Mouse (Mus musculus): ENCODE measurements at regions not wholly inside any gene's neighbourhood (a gene's known extent, or its start where the extent isn't known, plus 50 kb on each side); places are given as distances from the start of the nearest gene placed in this dataset.
A peak's percentile ranks its signal among the peaks of the same experiment; 100 is the strongest.

DNA sequence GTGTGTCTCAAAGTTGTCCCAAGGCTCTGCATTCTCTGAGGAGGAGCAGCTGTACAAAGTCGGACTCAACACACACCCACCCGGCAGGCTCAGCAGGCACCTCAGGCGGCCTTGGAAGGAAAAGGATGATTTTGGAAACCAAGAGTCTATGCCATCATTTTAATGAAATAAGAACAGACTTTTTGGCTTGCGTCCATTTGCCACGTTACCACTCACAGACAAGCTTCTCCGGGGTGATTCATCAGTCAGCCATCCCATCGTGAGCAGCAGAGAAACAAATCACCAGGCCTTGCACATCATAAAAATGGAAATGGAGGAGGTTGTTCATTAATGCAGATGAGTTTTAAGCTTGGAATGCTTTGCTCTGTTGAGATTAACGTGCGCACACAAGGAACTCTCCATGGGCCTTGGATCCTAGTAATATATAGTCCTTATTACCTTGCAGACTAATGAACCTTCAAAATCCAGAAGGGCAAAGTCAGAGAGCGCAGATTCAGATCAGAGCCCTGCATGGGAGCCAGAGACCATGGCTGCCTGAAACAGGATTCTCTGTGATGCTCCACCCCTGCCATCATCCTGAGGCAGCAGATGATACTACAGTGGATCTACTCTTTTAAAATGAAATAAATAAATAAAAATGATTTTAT lies 198.5 kb downstream of the Actr3 start:
- Histone ChIP-seq H3K27me3 (no peaks in the 10 kb centered on the region), H3K27ac (replicated peaks) (no peak overlapping the region), H3K36me3 (no peaks in the 10 kb centered on the region), H3K9ac (no peak overlapping the region), H3K9me3 (no peaks in the 10 kb centered on the region), H3K4me2 (no peak overlapping the region), H3K4me1 (replicated peaks) (no peaks in the 10 kb centered on the region), H3K4me3 (no peak overlapping the region)
- no peak for ATAC-seq (ENCODE audit: low FRiP score, low read depth)
- 67% methylated on average over 10 of the region's 10 CpGs for WGBS

DNA sequence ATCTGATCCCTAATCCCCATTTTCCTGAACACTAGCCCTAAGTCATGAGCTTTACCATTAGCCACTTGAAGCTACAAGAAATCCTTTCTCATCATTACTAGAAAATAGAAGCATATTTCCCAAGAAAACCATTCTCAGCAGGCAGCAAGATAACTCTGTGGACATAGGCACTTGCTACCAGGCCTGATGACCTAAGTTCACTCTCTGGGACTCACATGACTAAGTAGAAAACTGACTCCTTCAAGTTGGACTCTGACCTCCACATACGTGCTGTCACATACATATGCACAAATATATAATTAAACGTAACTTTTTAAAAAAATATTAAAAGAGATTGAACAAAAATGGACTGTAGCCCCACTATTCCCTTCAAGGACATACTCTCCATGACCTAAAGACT lies 200.8 kb downstream of the Actr3 start:
- Histone ChIP-seq H3K27ac (replicated peaks) (no peak overlapping the region), H3K9me3 (no peaks in the 10 kb centered on the region), H3K36me3 (no peaks in the 10 kb centered on the region), H3K4me3 (no peak overlapping the region), H3K4me1 (replicated peaks) (no peaks in the 10 kb centered on the region), H3K9ac (no peak overlapping the region), H3K4me2 (no peak overlapping the region), H3K27me3 (no peaks in the 10 kb centered on the region)
- 80% methylated on average over 2 of the region's 2 CpGs for WGBS
- ATAC-seq (ENCODE audit: low FRiP score, low read depth) = no peak

DNA sequence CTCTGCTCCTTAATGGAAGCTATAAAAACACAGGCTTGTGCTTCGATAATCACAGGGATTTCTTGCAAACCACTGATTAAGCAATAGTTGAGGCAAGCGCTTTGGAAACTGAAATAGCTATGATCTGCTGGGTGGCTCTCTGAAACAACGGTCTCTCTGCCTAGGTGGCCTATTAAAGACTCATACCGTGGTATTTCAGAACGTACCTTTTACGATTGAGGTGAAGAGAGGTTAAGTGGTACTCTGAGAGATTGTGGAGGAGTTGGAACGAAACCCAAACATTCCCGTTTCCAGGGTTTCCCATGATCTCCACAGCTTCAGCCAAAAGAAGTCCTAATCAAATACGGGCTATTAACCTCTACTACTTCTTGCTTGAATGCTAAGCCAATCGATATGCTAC lies 212.2 kb downstream of the Actr3 start:
- 85% methylated on average over 10 of the region's 10 CpGs for WGBS
- no peak for ATAC-seq (ENCODE audit: low FRiP score, low read depth)
- Histone ChIP-seq H3K4me2 (no peak overlapping the region), H3K4me1 (replicated peaks) (no peaks in the 10 kb centered on the region), H3K9me3 (no peaks in the 10 kb centered on the region), H3K27ac (replicated peaks) (no peak overlapping the region), H3K9ac (no peak overlapping the region), H3K4me3 (no peak overlapping the region), H3K36me3 (no peaks in the 10 kb centered on the region), H3K27me3 (no peaks in the 10 kb centered on the region)

DNA sequence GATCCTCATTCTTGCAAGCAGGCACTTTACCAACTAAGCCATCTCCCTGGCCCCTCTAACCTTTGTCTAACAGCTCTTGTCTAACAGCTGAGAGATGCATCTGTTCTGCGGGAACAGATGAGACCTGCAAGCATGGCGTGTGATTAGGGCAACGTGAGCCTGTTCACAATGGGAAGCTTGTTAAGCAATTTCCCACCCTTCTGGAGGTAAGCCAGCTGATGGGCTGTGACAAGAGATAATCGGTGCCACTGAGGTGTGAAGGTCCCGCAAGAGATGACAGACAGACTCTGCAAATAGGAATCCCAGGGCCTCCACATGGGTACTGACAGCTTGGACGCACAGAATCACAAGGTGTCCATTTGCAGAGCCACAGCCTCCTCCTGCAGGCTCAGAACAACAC lies 219.3 kb downstream of the Actr3 start:
- H3K36me3 ChIP-seq = no peaks in the 10 kb centered on the region
- H3K4me3 ChIP-seq = no peak overlapping the region
- peak; percentile 68; the same call in 1 of the 2 replicates for ATAC-seq (ENCODE audit: low FRiP score, low read depth)
- H3K27me3 ChIP-seq = no peaks in the 10 kb centered on the region
- H3K27ac ChIP-seq (replicated peaks) = no peak overlapping the region; the same call in 1 of the 2 replicates
- H3K9me3 ChIP-seq = no peaks in the 10 kb centered on the region
- WGBS = 53% methylated on average over 6 of the region's 6 CpGs
- no peak overlapping the region for H3K4me2 ChIP-seq
- H3K4me1 ChIP-seq (replicated peaks) = no peaks in the 10 kb centered on the region
- H3K9ac ChIP-seq = no peak overlapping the region

DNA sequence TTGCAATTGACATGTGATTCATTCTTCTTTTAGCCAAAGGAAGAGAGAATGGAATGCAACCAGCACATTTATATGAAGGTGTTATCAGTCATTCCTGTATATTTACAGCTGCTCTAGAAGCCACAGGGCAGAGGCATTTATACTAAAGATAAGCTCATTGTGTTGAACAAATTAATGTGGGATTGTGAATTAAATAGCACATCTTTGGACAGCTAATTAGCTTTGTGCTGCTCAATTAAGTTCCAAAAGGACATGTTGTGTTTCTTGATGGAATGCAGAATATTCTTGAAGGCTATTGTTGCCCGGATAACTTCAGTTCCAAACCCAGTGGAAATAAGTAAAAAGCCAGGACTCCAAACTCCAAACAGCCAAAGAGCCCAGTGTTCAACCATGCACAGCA lies 248.4 kb downstream of the Actr3 start:
- H3K27me3 ChIP-seq = no peaks in the 10 kb centered on the region
- no peaks in the 10 kb centered on the region for H3K36me3 ChIP-seq
- H3K4me2 ChIP-seq = no peak overlapping the region
- 80% methylated on average over 1 of the region's 1 CpGs for WGBS
- H3K4me1 ChIP-seq (replicated peaks) = no peaks in the 10 kb centered on the region
- H3K27ac ChIP-seq (replicated peaks) = no peak overlapping the region
- no peaks in the 10 kb centered on the region for H3K9me3 ChIP-seq
- no peak overlapping the region for H3K4me3 ChIP-seq
- no peak for ATAC-seq (ENCODE audit: low FRiP score, low read depth)
- H3K9ac ChIP-seq = no peak overlapping the region

DNA sequence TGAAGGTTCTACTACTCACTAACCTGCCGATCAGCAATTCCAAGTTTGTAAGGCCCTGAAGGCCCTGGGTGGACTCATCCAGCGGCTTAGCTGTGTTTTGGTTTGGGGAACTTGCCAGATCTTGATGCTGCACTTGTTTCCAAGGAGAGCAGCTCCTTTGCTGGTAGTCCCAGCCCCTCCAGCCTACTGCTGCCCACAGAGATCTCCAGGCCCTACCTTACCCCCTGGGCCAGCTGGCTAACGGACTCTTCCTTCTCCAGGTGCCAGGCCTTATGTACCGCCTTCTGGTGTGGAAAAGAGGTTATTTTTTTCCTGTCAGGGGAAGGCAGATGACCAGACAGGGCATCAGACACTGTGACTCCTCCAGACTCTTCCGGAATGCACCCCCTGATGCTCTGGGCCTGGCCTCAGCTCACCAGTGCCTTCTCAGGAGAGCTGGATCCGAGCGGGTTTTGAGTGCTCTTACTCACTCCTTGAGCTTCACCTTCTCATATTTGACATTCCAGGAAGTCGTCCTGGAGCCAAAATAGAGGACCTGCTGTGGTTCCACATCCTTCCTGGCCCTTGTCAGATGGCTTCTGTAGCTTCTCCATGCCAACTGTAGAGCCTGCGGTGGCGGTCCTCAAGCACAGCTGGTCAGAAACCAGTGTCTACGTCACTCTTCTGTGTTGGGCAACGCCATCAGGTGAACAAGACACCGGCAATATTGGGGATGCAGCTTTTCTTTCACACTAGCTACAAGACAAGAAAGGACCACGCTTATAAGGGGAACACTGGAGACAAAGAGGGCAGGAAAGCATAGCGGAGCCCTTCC lies 259.2 kb downstream of the Actr3 start:
- Histone ChIP-seq H3K9me3 (no peaks in the 10 kb centered on the region), H3K4me1 (replicated peaks) (no peaks in the 10 kb centered on the region), H3K36me3 (no peaks in the 10 kb centered on the region), H3K4me3 (no peak overlapping the region), H3K27ac (replicated peaks) (no peak overlapping the region), H3K27me3 (no peaks in the 10 kb centered on the region), H3K4me2 (no peak overlapping the region), H3K9ac (no peak overlapping the region)
- ATAC-seq (ENCODE audit: low FRiP score, low read depth) = no peak
- 90% methylated on average over 15 of the region's 15 CpGs for WGBS

DNA sequence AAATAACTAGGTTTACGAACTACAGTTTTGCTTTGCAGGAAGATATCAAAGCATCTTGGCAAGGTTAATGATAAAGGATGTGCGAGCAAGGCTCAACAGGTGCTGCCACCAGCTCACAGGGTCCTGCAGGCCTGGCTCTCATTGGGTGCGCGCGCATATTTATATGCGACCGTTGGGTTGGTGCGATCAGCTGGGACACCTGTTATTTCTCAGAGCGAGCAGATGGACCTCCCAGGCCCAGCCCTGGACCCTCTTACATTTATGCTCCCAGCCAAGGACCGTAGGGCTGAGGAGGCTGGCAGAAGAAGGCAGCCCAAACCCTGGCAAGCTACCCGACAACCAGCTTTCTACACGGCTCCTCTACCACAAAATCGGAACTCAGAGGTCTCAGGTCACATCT lies 260.8 kb downstream of the Actr3 start:
- H3K27ac ChIP-seq (replicated peaks) = no peak overlapping the region
- no peak overlapping the region for H3K4me2 ChIP-seq
- H3K4me3 ChIP-seq = no peak overlapping the region
- H3K9me3 ChIP-seq = no peaks in the 10 kb centered on the region
- no peak overlapping the region for H3K9ac ChIP-seq
- 91% methylated on average over 13 of the region's 13 CpGs for WGBS
- H3K36me3 ChIP-seq = no peaks in the 10 kb centered on the region
- no peaks in the 10 kb centered on the region for H3K27me3 ChIP-seq
- no peaks in the 10 kb centered on the region for H3K4me1 ChIP-seq (replicated peaks)
- ATAC-seq (ENCODE audit: low FRiP score, low read depth) = no peak

DNA sequence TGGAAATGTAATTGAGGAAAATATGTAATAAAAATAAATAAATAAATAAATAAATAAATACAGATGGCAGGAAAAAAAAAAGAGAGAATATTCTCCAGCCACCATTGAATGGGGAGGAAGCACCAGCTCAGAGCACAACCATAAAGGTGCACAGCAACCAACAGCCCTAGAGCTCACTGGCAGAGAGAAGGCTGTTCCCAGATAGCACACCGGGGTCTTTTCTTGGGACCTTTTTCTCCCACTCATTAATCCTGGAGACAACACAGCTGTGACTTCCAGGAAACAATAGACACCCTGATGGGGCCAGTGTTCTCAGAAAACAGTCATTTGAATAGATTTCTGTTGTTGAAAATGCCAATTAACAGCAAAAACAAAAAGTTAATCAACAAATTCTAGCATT lies 263.1 kb downstream of the Actr3 start:
- no peaks in the 10 kb centered on the region for H3K4me1 ChIP-seq (replicated peaks)
- no peak overlapping the region for H3K4me2 ChIP-seq
- WGBS = 41% methylated on average over 1 of the region's 1 CpGs
- no peak overlapping the region for H3K9ac ChIP-seq
- no peaks in the 10 kb centered on the region for H3K9me3 ChIP-seq
- H3K27me3 ChIP-seq = no peaks in the 10 kb centered on the region
- H3K36me3 ChIP-seq = no peaks in the 10 kb centered on the region
- no peak for ATAC-seq (ENCODE audit: low FRiP score, low read depth)
- no peak overlapping the region for H3K4me3 ChIP-seq
- no peak overlapping the region for H3K27ac ChIP-seq (replicated peaks)

DNA sequence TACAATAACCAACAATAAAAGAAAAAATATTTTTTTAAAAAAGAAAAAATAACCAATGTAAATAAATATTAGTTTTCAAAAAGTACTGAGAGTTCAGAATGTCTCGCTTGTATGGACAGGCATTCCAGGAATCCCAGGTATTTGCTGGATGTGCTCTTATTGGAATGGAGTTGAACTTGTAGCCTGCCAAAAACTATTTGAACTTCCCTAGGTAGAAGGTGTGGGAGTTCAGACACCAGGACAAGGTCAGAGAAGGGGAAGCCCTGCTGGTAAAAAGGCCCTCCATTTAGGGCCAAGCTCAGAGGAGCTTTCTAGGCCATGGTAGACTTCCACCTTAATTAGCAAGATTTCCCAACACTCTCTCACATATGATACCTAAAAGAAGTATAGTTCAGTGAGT lies 270.3 kb downstream of the Actr3 start:
- no peaks in the 10 kb centered on the region for H3K4me1 ChIP-seq (replicated peaks)
- no peak overlapping the region for H3K4me2 ChIP-seq
- H3K27me3 ChIP-seq = no peaks in the 10 kb centered on the region
- H3K27ac ChIP-seq (replicated peaks) = no peak overlapping the region
- H3K9me3 ChIP-seq = no peaks in the 10 kb centered on the region
- WGBS = 91% methylated on average over 1 of the region's 1 CpGs
- no peak for ATAC-seq (ENCODE audit: low FRiP score, low read depth)
- no peak overlapping the region for H3K4me3 ChIP-seq
- H3K9ac ChIP-seq = no peak overlapping the region
- no peaks in the 10 kb centered on the region for H3K36me3 ChIP-seq

DNA sequence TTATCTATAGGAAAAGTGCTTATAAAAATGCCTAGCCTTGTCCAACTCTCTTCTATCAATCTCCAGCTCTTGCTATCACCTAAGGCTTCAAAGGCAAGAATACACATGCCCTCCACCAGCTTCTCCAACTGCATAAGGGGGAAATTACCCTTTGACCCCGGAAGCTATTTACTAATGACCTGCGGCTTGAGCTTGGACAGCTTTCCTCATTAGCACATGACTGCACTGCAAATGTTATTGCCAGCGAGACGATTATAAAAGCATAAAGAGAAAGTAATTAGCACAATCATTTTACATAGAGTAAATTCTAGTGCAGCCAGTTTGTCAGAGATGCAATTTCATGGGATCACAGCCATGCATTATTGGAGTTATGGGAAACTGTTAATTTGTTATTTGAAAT lies 277.0 kb downstream of the Actr3 start:
- no peaks in the 10 kb centered on the region for H3K4me1 ChIP-seq (replicated peaks)
- no peaks in the 10 kb centered on the region for H3K36me3 ChIP-seq
- no peaks in the 10 kb centered on the region for H3K27me3 ChIP-seq
- no peak overlapping the region for H3K4me3 ChIP-seq
- whole genome bisulfite sequencing = 70% methylated on average over 4 of the region's 4 CpGs
- no peak overlapping the region for H3K9ac ChIP-seq
- H3K4me2 ChIP-seq = no peak overlapping the region
- no peak overlapping the region for H3K27ac ChIP-seq (replicated peaks)
- no peaks in the 10 kb centered on the region for H3K9me3 ChIP-seq
- no peak for ATAC-seq (ENCODE audit: low FRiP score, low read depth)

DNA sequence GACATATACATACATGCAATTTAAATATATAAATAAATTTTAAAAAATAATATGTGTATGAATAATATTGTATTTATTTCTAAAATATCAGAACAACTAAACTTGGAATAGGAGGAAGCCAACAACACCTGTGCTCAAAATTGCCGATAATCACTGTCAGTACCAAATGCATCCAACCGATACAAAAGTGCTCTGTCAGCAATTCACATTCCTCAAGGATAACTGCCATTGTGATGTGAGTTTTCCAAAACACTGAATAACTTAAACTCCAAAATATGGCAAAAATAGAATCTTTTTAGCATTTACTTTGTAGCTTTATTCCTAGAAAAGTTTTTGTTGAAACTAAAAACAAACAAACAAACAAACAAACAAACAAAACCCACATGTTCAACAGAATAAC lies 279.4 kb downstream of the Actr3 start:
- no peaks in the 10 kb centered on the region for H3K9me3 ChIP-seq
- no peaks in the 10 kb centered on the region for H3K27me3 ChIP-seq
- H3K4me1 ChIP-seq (replicated peaks) = no peaks in the 10 kb centered on the region
- H3K4me2 ChIP-seq = no peak overlapping the region
- no peak overlapping the region for H3K4me3 ChIP-seq
- no peaks in the 10 kb centered on the region for H3K36me3 ChIP-seq
- ATAC-seq (ENCODE audit: low FRiP score, low read depth) = no peak
- no peak overlapping the region for H3K9ac ChIP-seq
- WGBS = 96% methylated on average over 2 of the region's 2 CpGs
- no peak overlapping the region for H3K27ac ChIP-seq (replicated peaks)

DNA sequence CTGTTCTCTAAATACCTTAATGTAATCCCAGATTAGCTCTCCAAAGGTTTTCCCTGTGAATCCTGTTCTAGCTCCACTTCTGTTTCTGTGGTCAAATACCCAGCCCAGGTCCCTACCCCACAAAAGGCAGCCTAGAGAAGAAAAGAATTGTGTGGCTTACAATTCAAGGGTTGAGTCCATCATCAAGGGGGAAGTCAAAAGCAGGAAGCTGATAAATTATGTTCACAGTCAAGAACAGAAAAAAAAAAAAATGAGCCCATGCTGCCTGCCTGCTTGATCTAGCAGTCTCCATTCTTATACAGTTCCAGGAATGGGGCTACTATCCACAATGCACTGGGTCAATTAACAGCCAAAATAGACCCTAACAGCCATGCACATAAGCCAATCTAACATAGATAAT lies 285.7 kb downstream of the Actr3 start:
- no peak overlapping the region for H3K9ac ChIP-seq
- no peak for ATAC-seq (ENCODE audit: low FRiP score, low read depth)

DNA sequence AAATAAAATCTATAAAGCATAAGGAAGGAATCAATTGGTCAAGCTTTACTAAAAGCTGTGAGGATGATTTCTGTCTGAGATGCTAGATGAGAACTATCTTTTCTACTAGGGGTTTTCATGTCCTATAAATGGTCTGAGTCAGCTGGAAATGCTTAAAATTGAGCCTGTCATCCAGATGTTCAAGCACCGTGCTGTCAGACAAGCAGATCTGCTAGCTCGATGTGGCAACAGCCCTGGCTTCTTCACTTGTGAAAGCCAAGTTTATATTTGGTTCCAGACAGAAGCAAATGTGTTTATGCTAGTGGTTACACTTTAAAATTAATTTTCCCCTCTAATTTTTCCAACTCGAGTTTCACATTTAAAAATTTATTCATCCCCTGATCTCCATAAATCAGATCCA lies 311.7 kb downstream of the Actr3 start:
- H3K27ac ChIP-seq (replicated peaks) = no peak overlapping the region
- no peaks in the 10 kb centered on the region for H3K27me3 ChIP-seq
- H3K4me3 ChIP-seq = no peak overlapping the region
- no peaks in the 10 kb centered on the region for H3K9me3 ChIP-seq
- no peak for ATAC-seq (ENCODE audit: low FRiP score, low read depth)
- H3K4me2 ChIP-seq = no peak overlapping the region
- no peak overlapping the region for H3K9ac ChIP-seq
- WGBS = 68% methylated on average over 3 of the region's 3 CpGs
- no peaks in the 10 kb centered on the region for H3K4me1 ChIP-seq (replicated peaks)
- H3K36me3 ChIP-seq = no peaks in the 10 kb centered on the region

More for the DNA sequence above, 285.7 kb downstream of the Actr3 start:
- Histone ChIP-seq H3K4me3 (no peak overlapping the region), H3K36me3 (no peaks in the 10 kb centered on the region), H3K9me3 (no peaks in the 10 kb centered on the region), H3K27ac (replicated peaks) (no peak overlapping the region), H3K4me1 (replicated peaks) (no peaks in the 10 kb centered on the region), H3K27me3 (no peaks in the 10 kb centered on the region), H3K4me2 (no peak overlapping the region)
